Mouse (Mus musculus) erythroblast, embryonic 14.5 days (primary cell): ENCODE measurements around the gene Pithd1.

ENCODE experiments used
- GATA1 ChIP-seq: IDR thresholded peaks from 2 replicates; pipeline ENCODE4 v1.6.1; 2012; ENCODE audit warnings: low read length, inconsistent platforms, mixed read lengths
- TAL1 ChIP-seq: IDR thresholded peaks from 3 replicates; pipeline ENCODE4 v1.6.1; 2012; ENCODE audit warnings: low read length, inconsistent platforms, mixed read lengths

GRCm38 (mm10) chr4:136010586-136010985, 23.5 kb upstream of the Pithd1 start:
- TF ChIP-seq TAL1, result no peak
- TF ChIP-seq GATA1, result no peak
